Mouse (Mus musculus) MEL (cell line): ENCODE results near the gene Gm6169. TPM values are rescaled to one million over a fixed set of nuclear protein-coding genes. Genes with fewer than 3 reads are reported as not detected.
A peak's percentile ranks its signal among the peaks of the same experiment; 100 is the strongest.

Experiments used
- DNase-seq: peaks from one replicate; pipeline ENCODE4 v3.0.0; 2011; ENCODE audit warnings: low read depth, low spot score
- H3K27ac ChIP-seq: 2 replicates; pipeline ENCODE4 v1.5.1; 2012; ENCODE audit warnings: low read depth, mild to moderate bottlenecking, control low read depth, low read length, moderate library complexity; ENCODE audit not compliant: control insufficient read depth
- H3K27me3 ChIP-seq, 2 experiments: fragments of 150-350 bp in 1 of 2; sonication (generic) in 1 of 2; 2 replicates each; pipeline ENCODE4 v1.6.1; 2012; ENCODE audit warnings: low read length in 2 of 2, mild to moderate bottlenecking in 2 of 2, improper control_type of control experiment in 1 of 2, moderate library complexity in 1 of 2; ENCODE audit not compliant: insufficient read depth in 2 of 2, control insufficient read depth in 1 of 2
- H3K36me3 ChIP-seq, 2 experiments: 2 replicates each; pipeline ENCODE4 v1.6.1; 2012 to 2014; ENCODE audit warnings: low read length in 2 of 2, improper control_type of control experiment in 1 of 2, inconsistent platforms in 1 of 2, mild to moderate bottlenecking in 1 of 2; ENCODE audit not compliant: insufficient read depth in 2 of 2, control insufficient read depth in 1 of 2
- H3K4me1 ChIP-seq, 2 experiments: fragments of 150-350 bp in 1 of 2; sonication (generic) in 1 of 2; 2 replicates each; pipeline ENCODE4 v1.6.1; 2012; ENCODE audit warnings: low read length in 2 of 2, improper control_type of control experiment in 1 of 2, mild to moderate bottlenecking in 1 of 2; ENCODE audit not compliant: insufficient read depth in 2 of 2, control insufficient read depth in 1 of 2
- H3K4me3 ChIP-seq, 2 experiments: fragments of 150-350 bp in 1 of 2; sonication (generic) in 1 of 2; 2 replicates each; pipeline ENCODE4 v1.5.1; 2012; ENCODE audit warnings: low read depth in 2 of 2, low read length in 2 of 2, mild to moderate bottlenecking in 2 of 2, moderate library complexity in 2 of 2, control low read depth in 1 of 2, improper control_type of control experiment in 1 of 2; ENCODE audit not compliant: control insufficient read depth in 1 of 2, insufficient read depth in 1 of 2
- H3K79me2 ChIP-seq: 2 replicates; pipeline ENCODE4 v1.6.1; 2012; ENCODE audit warnings: mild to moderate bottlenecking, low read length, moderate library complexity; ENCODE audit not compliant: control insufficient read depth, poor library complexity, insufficient read depth
- H3K9ac ChIP-seq: 2 replicates; pipeline ENCODE4 v1.6.1; 2012; ENCODE audit warnings: low read depth, mild to moderate bottlenecking, control low read depth, low read length, moderate library complexity; ENCODE audit not compliant: control insufficient read depth, poor library complexity, severe bottlenecking
- H3K9me3 ChIP-seq: fragments of 150-350 bp; sonication (generic); replicated peaks from 2 replicates; pipeline ENCODE4 v1.6.1; 2012; ENCODE audit warnings: mild to moderate bottlenecking, low read length, improper control_type of control experiment, moderate library complexity; ENCODE audit not compliant: insufficient read depth
- CHD1 ChIP-seq: IDR thresholded peaks from 2 replicates; pipeline ENCODE4 v1.6.1; 2012; ENCODE audit warnings: low read depth, mild to moderate bottlenecking, inconsistent platforms, low read length, improper control_type of control experiment
- CTCF ChIP-seq, 3 experiments: IDR thresholded peaks in 2 of 3; conservative IDR thresholded peaks in 1 of 3; 2 replicates each; pipeline ENCODE4 v1.5.1; 2011 to 2012; ENCODE audit warnings: low read length in 3 of 3, low read depth in 2 of 3, mild to moderate bottlenecking in 2 of 3, improper control_type of control experiment in 1 of 3, inconsistent platforms in 1 of 3, mixed read lengths in 1 of 3, moderate library complexity in 1 of 3; ENCODE audit not compliant: control insufficient read depth in 1 of 3, insufficient read depth in 1 of 3, poor library complexity in 1 of 3, severe bottlenecking in 1 of 3
- ETS1 ChIP-seq: IDR thresholded peaks from 2 replicates; pipeline ENCODE4 v1.6.1; 2012; ENCODE audit warnings: low read depth, mild to moderate bottlenecking, inconsistent platforms, low read length, improper control_type of control experiment, moderate library complexity
- GATA1 ChIP-seq: IDR thresholded peaks from 2 replicates; pipeline ENCODE4 v1.6.1; 2011; ENCODE audit warnings: low read depth, low read length, improper control_type of control experiment
- HCFC1 ChIP-seq: IDR thresholded peaks from 2 replicates; pipeline ENCODE4 v1.6.1; 2012; ENCODE audit warnings: low read depth, mild to moderate bottlenecking, inconsistent platforms, low read length, improper control_type of control experiment, moderate library complexity
- JUND ChIP-seq: IDR thresholded peaks from 2 replicates; pipeline ENCODE4 v1.6.1; 2011; ENCODE audit warnings: low read depth, mild to moderate bottlenecking, improper control_type of control experiment, low read length
- KAT2A ChIP-seq: conservative IDR thresholded peaks from 2 replicates; pipeline ENCODE4 v1.6.1; 2012; ENCODE audit warnings: low read depth, low read length, improper control_type of control experiment, inconsistent platforms
- MAFK ChIP-seq: IDR thresholded peaks from 2 replicates; pipeline ENCODE4 v1.6.1; 2011; ENCODE audit warnings: low read depth, mild to moderate bottlenecking, low read length, improper control_type of control experiment, borderline replicate concordance
- MAX ChIP-seq: IDR thresholded peaks from 2 replicates; pipeline ENCODE4 v1.6.1; 2011; ENCODE audit warnings: low read length, improper control_type of control experiment
- MAZ ChIP-seq: IDR thresholded peaks from 2 replicates; pipeline ENCODE4 v1.6.1; 2012; ENCODE audit warnings: low read depth, mild to moderate bottlenecking, inconsistent platforms, low read length, improper control_type of control experiment
- MXI1 ChIP-seq: IDR thresholded peaks from 2 replicates; pipeline ENCODE4 v1.6.1; 2011; ENCODE audit warnings: mild to moderate bottlenecking, low read depth, low read length, improper control_type of control experiment
- MYB ChIP-seq: IDR thresholded peaks from 2 replicates; pipeline ENCODE4 v1.6.1; 2011; ENCODE audit warnings: mild to moderate bottlenecking, low read depth, low read length, improper control_type of control experiment
- MYC ChIP-seq: IDR thresholded peaks from 2 replicates; pipeline ENCODE4 v1.6.1; 2011; ENCODE audit warnings: low read depth, mild to moderate bottlenecking, low read length, improper control_type of control experiment, moderate library complexity
- NELFE ChIP-seq: IDR thresholded peaks from 2 replicates; pipeline ENCODE4 v1.6.1; 2011; ENCODE audit warnings: low read depth, low read length, improper control_type of control experiment
- NRF1 ChIP-seq: IDR thresholded peaks from 2 replicates; pipeline ENCODE4 v1.6.1; 2014; ENCODE audit warnings: low read depth, mild to moderate bottlenecking, inconsistent platforms, low read length, improper control_type of control experiment, moderate library complexity; ENCODE audit not compliant: poor library complexity, insufficient read depth, severe bottlenecking
- POLR2AphosphoS5 ChIP-seq: IDR thresholded peaks from 2 replicates; pipeline ENCODE4 v1.6.1; 2012; ENCODE audit warnings: low read depth, borderline replicate concordance, mild to moderate bottlenecking, inconsistent platforms, low read length, moderate library complexity, mixed read lengths
- RAD21 ChIP-seq: IDR thresholded peaks from 2 replicates; pipeline ENCODE4 v1.6.1; 2011; ENCODE audit warnings: mild to moderate bottlenecking, low read depth, low read length, improper control_type of control experiment
- RCOR1 ChIP-seq: IDR thresholded peaks from 2 replicates; pipeline ENCODE4 v1.6.1; 2012; ENCODE audit warnings: low read depth, mild to moderate bottlenecking, inconsistent platforms, low read length, improper control_type of control experiment
- SIN3A ChIP-seq: IDR thresholded peaks from 2 replicates; pipeline ENCODE4 v1.6.1; 2012; ENCODE audit warnings: low read length, improper control_type of control experiment, inconsistent platforms
- SMC3 ChIP-seq: IDR thresholded peaks from 2 replicates; pipeline ENCODE4 v1.6.1; 2011; ENCODE audit warnings: low read depth, low read length, improper control_type of control experiment
- TBP ChIP-seq: IDR thresholded peaks from 2 replicates; pipeline ENCODE4 v1.8.0; 2011; ENCODE audit warnings: low read depth, low read length, improper control_type of control experiment
- TCF12 ChIP-seq: IDR thresholded peaks from 2 replicates; pipeline ENCODE4 v1.6.1; 2014; ENCODE audit warnings: low read depth, mild to moderate bottlenecking, inconsistent platforms, low read length, improper control_type of control experiment, moderate library complexity
- UBTF ChIP-seq: IDR thresholded peaks from 2 replicates; pipeline ENCODE4 v1.6.1; 2012; ENCODE audit warnings: low read depth, mild to moderate bottlenecking, inconsistent platforms, low read length, improper control_type of control experiment, moderate library complexity, borderline replicate concordance; ENCODE audit not compliant: insufficient read depth
- USF1 ChIP-seq: IDR thresholded peaks from 2 replicates; pipeline ENCODE4 v1.6.1; 2014; ENCODE audit warnings: low read depth, mild to moderate bottlenecking, inconsistent platforms, low read length, improper control_type of control experiment, moderate library complexity
- USF2 ChIP-seq, 2 experiments: IDR thresholded peaks; 2 replicates each; pipeline ENCODE4 v1.6.1; 2011 to 2012; ENCODE audit warnings: improper control_type of control experiment in 2 of 2, low read length in 2 of 2, borderline replicate concordance in 1 of 2, inconsistent platforms in 1 of 2, low read depth in 1 of 2, mild to moderate bottlenecking in 1 of 2; ENCODE audit not compliant: insufficient read depth in 1 of 2
- ZC3H11A ChIP-seq: IDR thresholded peaks from 2 replicates; pipeline ENCODE4 v1.6.1; 2012; ENCODE audit warnings: low read depth, mild to moderate bottlenecking, inconsistent platforms, low read length, improper control_type of control experiment
- ZKSCAN1 ChIP-seq: IDR thresholded peaks from 2 replicates; pipeline ENCODE4 v1.6.1; 2012; ENCODE audit warnings: low read depth, mild to moderate bottlenecking, inconsistent platforms, low read length, improper control_type of control experiment, moderate library complexity
- ZMIZ1 ChIP-seq: IDR thresholded peaks from 2 replicates; pipeline ENCODE4 v1.6.1; 2012; ENCODE audit warnings: low read depth, mild to moderate bottlenecking, inconsistent platforms, low read length, improper control_type of control experiment, moderate library complexity
- ZNF384 ChIP-seq: IDR thresholded peaks from 2 replicates; pipeline ENCODE4 v1.6.1; 2012; ENCODE audit warnings: low read depth, mild to moderate bottlenecking, inconsistent platforms, low read length, improper control_type of control experiment
- polyA plus RNA-seq, 2 experiments: library from polyadenylated mRNA; stranded (reverse) in 1 of 2; unstranded in 1 of 2; fragments of >175 nt in 1 of 2; fragments of >200 nt in 1 of 2; gene quantifications; 2 replicates each; pipeline versions ENCODE4 v1.2.1 to v1.2.4; 2012; ENCODE audit warnings: low replicate concordance in 2 of 2, low read depth in 1 of 2; ENCODE audit not compliant: insufficient read length in 2 of 2, insufficient read depth in 1 of 2, missing spikeins in 1 of 2
- total RNA-seq: library from RNA; depleted of rRNA; stranded (reverse); fragments of 300-350 nt; gene quantifications from 2 replicates; pipeline ENCODE4 v1.2.3, GENCODE M21; 2012; rRNA removed

Gene Gm6169
- total RNA-seq (1.9 and 2.1 TPM in 2 replicates), polyA plus RNA-seq (1 to 10 TPM in 1 of 2 experiments, not detected in 1; 3.6 TPM)

DNA sequence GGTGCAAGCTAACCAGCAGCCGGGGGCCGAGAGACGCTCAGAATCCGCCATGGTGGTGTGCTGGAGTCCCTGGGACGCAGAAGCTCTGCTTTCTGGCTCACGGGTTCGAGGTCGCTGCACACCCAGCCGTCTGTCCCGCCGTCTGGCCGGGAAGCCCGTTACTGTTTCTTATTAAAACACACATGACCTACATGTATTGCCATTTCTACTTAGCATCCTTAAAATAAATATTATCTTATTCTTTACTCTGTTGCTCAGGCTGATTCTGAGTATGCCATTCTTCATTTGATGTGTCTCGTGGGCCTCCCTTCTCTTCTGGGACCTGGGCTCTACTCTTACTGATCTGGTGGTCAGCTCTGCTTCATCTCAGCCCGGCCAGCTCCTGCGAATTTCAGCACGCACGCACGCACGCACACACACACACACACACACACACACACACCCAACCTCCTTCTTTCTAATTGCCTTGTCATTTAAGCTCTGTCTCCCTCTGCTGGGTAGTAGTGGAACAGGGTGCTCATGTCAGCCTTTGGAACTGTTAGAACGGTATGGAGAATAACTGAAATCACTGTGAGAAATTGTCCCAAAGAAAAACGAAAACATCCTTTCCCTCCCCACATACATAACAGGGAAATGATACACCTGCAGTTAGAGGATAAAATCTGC is at the start of gene Gm6169:
Gene Gm6169 (minus strand): TSS at position 51 of the 666 bp plus-strand sequence.
- Histone ChIP-seq H3K4me1 (no peaks in the 10 kb centered on the region), H3K36me3 (no peaks in the 10 kb centered on the region), H3K9me3 (no peaks in the 10 kb centered on the region), H3K27ac (no peak within 1 kb of the TSS), H3K4me3 (no peak within 1 kb of the TSS), H3K79me2 (no peaks in the 10 kb centered on the region), H3K9ac (no peak within 1 kb of the TSS), H3K27me3 (peaks cover 0 to 2% of the 10 kb centered on the region in 2 experiments; a peak in 2 of 4 replicates)
- peak; percentile 67 for DNase-seq
- no peak for TF ChIP-seq NELFE
- TF ChIP-seq MYB: no peak
- no peak for TF ChIP-seq JUND
- no peak for TF ChIP-seq TBP
- no peak for TF ChIP-seq TCF12
- no peak for TF ChIP-seq ZKSCAN1
- TF ChIP-seq GATA1: no peak
- no peak for TF ChIP-seq POLR2AphosphoS5
- TF ChIP-seq MAX: no peak
- peak; percentile 76 for TF ChIP-seq SMC3
- no peak for TF ChIP-seq UBTF
- TF ChIP-seq MAZ: no peak
- no peak for TF ChIP-seq ZNF384
- no peak for TF ChIP-seq USF1
- TF ChIP-seq MXI1: no peak
- no peak for TF ChIP-seq RCOR1
- TF ChIP-seq MYC: no peak
- TF ChIP-seq ETS1: no peak
- TF ChIP-seq HCFC1: no peak
- TF ChIP-seq RAD21: peak; percentile 62
- TF ChIP-seq MAFK: no peak
- no peak for TF ChIP-seq ZMIZ1
- peak; percentile 45 to 72 (median 55) for TF ChIP-seq CTCF (IDR thresholded peaks at IDR 0.05 in 2 of 3, conservative IDR thresholded peaks at IDR 0.05 in 1 of 3; ENCODE audit: control insufficient read depth in 1 of 3, insufficient read depth in 1 of 3, low read depth in 2 of 3, low read length in 3 of 3, poor library complexity in 1 of 3, severe bottlenecking in 1 of 3)
- no peak for TF ChIP-seq CHD1
- no peak for TF ChIP-seq NRF1
- TF ChIP-seq KAT2A: no peak
- peak; percentile 36 for TF ChIP-seq ZC3H11A
- no peak for TF ChIP-seq SIN3A
- TF ChIP-seq USF2 (IDR thresholded peaks at IDR 0.05; ENCODE audit: borderline replicate concordance in 1 of 2, insufficient read depth in 1 of 2, low read depth in 1 of 2, low read length in 2 of 2): no peak
- TF ChIP-seq, all 39 proteins: peak for 4
